Mouse (Mus musculus) right cerebral cortex, postnatal 36 days (tissue): ENCODE measurements around the gene Supt16.

Experiments used
- DNase-seq, 2 experiments: peaks; one replicate each; pipeline ENCODE4 v3.0.0; 2022; ENCODE audit warnings: low spot score in 2 of 2, mixed read lengths in 1 of 2

Supt16 gene

DNA sequence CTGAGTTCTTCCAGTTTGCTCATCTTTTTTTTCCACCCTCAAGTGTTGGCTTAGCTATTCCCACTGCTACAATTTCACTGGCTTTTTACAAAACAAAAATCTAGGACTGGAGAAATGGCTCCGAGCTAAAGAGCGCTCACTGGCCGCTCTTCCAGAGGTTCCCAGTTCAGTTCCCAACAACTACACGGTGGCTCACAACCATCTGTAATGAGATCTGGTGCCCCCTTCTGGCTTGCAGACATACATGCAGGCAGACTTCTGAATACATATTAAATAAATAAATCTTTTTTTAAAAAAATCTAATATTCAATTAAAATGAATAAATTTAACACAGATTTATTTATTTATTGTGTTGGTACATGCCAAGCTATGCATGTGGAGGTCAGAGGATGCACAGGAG is 50.7 kb downstream of the Supt16 start:
- no peak for DNase-seq

DNA sequence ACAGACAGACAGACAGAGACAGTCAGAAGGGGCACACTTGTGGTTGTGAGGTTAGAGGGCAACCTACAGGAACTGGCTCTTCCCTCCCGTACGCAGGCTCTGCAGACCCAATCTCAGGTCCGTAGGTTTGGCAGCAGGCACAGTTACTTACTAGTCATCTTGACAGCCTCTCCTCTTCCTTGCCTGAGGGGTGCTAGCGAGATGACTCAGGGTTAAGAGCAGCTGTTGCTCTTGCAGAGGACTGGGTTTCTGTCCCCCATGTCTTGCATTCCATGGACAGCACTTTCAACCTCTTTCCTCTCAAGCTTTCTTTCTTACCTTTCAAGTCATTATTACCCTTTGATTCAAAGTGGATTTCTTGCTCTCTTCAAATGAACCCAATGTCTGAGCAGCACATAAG is 53.1 kb downstream of the Supt16 start:
- no peak for DNase-seq

DNA sequence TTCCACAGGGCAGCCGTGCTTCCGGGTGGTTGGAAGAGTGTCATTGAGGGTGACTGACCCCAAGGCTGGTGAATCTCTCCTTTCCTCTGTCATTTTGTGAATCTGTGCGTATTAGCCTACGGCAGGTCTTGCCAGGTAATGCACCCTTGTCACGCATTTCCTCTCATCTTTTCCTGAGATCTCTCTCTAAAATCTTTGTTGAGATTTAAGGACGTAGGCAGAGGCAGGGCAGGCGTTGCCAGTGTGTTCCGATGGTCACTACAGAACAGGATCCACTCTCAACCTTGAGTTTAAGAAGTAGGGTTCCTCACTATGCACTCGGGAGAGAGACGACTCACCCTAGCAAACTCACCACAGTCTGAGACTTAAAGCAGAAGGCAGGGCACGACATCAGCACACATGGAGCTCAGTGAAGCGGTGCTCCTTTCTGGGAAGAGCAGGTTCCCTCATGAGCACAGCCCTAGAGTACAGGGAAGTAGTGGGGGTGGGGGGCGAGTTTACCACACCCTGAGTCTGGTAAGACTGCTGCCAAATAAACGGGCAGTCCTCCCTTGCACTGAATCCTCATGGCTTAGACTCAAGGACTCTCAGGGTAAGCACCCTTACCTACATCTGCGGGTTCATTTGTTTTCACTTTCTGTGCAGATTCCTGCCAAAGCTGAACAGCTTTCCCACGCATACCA is 55.6 kb downstream of the Supt16 start:
- DNase-seq, result no peak

DNA sequence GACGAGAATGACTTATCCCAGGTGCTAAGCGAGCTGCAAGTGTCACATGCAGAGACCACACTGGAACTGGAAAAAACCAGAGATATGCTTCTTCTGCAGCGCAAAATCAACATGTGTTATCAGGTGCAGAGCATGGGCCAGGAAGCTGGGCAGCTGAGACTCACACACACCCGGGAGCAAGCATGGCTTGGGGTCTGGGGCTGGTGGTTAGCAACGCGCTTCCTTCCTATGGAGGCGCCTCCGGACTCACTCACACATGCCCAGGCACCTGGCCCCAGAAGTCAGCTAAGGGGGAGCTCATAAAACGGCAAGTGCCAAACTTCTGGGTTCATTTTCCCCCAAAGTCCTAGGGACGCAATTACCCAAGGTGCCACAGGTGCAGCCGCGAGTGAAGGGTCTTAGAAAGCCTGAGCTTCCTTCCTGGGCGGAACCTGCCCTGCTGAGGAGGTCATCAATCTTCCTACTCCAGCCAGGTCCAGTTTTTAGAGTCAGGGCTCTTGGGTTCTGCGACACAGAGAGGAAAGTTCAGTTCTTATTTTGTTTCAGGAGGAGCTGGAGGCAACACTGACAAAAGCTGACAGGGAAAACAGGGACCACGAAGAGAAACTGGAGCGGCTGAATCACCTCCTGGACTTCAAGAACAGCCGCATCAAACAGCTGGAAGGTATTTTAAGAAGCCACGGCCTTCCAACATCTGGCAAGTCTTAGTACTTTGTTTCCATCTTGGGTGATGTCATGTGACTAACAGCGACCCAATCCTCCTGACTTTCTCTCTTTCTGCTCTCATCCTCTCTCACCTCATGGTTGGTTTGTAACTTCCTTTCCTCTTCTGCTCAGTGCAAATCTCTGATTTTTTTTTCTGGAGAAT is 56.4 kb downstream of the Supt16 start:
- no peak for DNase-seq

DNA sequence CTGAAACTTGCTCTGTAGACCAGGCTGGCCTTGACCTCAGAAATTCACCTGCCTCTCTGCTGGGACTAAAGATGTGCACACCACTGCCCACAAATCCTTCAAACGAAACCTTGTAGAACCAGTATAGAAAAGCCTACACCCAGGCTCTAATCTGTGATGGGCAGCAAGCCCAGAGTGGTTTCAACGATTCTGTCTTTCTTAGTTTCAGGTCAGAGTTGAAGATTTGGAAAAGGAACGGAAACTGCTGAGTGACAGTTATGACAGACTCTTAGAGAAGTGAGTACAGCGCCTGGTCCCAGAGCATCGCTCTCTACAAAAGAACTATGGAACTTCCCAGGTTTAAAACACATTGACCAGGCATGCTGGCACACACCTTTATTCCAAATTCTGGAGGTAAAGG is 63.6 kb downstream of the Supt16 start:
- no peak for DNase-seq

DNA sequence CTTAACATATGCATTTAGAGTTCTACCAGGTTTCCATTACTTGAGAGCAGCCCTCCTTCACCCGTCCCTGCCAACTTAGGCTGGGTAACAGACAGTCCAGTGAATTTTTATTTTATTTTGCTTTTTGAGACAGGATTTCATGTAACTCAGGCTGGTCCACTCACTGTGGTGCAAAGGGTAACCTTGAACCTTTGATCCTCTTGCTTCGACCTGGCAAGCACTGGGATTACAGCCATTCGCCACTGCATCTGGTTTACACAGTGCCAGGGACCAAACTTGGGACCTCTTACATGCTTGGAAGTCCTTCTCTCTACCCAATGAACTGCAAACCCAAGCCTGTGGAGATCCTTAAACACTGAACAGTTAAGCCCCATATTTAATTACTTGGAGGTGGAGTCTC is 72.6 kb downstream of the Supt16 start:
- no peak for DNase-seq

DNA sequence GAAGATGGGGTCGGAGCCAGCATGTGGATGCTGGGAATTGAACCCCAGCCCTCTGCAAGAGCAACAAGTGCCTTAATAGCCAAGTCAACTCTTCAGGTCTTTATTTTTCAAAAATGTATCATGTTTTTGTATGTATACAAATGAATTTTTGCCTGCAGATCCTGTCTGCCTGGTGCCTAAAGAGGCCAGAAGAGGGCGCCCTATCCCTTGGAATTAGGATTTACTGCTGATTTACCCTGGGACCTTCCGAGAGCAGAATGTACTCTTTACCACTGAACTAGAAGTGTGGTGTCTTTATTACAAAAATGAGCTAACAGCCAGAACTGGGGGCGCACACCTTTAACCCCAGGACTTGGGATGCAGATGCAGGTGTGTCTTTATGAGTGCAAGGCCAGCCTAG is 73.3 kb downstream of the Supt16 start:
- DNase-seq, result peak; percentile 41 to 48

DNA sequence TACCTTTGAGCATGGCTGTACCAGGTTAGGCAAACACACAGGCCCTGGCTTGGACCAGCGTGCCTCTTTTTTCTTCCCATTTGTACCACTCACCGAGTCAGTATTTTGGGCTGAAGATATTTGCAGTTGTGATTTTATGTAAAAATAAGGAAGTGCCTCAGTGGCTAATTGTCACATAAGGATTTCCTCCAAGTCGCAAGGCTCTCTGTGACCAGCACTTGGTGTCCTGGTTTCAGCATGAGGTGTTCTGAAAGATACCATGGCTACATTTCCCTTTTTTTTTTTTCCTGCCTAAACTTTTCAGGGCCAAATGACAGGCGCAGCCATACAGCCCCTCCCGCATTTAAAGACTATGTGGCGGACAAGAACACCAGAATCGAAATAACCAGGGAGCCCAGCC is 77.0 kb downstream of the Supt16 start:
- no peak for DNase-seq

DNA sequence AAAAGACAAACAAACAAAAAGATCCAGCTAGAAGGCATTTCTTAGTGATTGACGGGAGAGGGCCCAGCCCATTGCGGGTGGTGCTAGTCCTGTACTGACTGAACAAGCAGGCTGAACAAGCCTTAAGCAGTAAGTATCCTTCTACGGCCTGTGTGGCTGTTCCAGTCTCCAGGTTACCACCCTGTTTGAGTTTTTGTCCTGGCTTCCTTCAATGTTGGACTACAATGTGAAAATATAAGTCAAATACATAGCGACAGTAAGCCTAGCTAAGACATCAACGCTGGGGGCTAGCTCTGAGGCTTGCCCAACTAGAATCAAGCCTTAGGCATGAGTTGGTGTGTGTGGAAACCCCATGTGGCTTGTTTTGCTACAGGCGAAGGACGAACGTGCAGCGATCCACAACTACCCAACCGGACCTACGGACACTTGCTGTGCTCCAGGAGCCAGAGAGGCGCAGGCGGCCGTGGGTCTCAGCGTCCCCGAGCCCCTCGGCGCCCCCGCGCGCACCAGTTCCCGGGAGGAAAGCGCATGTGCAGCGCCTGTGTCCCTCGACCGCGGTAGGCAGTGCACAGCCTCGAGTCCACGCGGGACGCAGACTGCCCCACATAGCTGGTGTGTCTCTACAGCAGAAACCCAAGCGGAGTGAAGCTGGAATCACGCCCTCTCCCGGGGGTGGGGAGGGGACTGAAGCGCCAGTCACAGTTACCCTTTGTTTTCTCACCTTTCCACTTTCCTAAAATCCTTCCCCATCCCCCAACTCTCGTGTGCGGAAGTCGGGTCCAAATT is 78.2 kb downstream of the Supt16 start:
- DNase-seq, result peak in 1 of 2 experiments; percentile 15

DNA sequence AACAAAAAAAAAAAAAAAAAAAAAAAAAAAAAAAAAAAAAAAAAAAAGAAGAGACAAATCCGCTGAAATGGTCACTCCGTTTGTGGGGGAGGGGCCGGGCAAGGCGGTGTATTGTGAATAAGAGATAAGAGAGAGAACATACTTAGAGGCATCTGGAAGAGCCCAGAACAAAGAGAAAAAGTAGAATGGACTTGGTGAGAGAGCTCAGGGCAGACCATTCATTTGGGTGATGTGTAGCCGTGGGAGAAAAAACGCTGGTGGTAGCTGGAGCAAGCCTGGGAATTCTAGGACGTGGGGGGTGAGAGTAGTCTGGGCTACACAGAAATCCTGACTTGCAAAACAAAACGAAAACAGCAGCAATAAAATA is 78.8 kb downstream of the Supt16 start:
- no peak for DNase-seq

DNA sequence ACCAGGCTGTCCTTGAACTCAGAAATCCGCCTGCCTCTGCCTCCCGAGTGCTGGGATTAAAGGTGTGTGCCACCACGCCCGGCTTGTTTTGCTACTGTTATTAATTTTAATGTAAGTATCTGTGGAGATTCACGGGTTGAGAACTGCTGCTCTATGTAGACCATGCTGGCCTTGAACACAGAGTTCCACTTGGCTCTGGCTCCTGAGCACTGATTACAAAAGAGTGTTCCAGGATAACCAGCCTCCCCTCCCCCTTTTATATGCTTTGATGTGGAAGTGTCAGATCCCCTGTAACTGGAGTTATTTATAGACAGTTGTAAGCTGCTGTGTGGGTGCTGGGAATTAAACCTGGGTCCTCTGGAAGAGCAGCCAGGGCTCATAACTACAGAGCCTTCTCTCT is 80.0 kb downstream of the Supt16 start:
- no peak for DNase-seq

DNA sequence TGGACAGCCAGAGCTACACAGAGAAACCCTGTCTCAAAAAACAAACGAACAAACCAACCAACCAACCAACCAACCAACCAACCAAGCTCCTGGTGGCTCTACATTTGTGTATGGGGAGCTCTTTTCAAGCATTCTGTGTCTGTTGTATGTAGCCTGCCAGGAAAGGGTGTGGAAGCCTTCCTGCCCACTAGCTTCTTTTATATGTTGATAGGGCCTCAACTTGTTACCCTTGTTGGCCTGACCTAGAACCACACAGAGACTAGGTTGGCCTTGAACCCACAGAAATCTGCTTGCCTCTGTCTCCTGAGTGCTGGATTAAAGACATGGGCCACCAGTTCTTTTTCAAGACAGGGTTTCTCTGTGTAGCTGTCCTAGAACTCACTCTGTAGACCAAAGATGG is 83.1 kb downstream of the Supt16 start:
- DNase-seq, result no peak
